Mouse (Mus musculus) layer of hippocampus, adult 2 months (tissue): Measurements from ENCODE around the gene Tmc6. TPM values are rescaled to one million over a fixed set of nuclear protein-coding genes. Genes with fewer than 3 reads are reported as not detected.

Source experiments
- DNase-seq, 2 experiments: peaks; one replicate each; pipeline ENCODE4 v3.0.0; 2022; ENCODE audit warnings: low spot score in 2 of 2
- H3K27ac ChIP-seq: fragments of 200-600 bp; 2 replicates; pipeline ENCODE4 v1.8.1; 2022
- H3K4me3 ChIP-seq: fragments of 200-600 bp; 2 replicates; pipeline ENCODE4 v1.8.1; 2022; ENCODE audit warnings: mild to moderate bottlenecking
- CTCF ChIP-seq: fragments of 200-600 bp; conservative IDR thresholded peaks from 2 replicates; pipeline ENCODE4 v1.8.1; 2022; ENCODE audit warnings: antibody characterized with exemption, mild to moderate bottlenecking, moderate library complexity
- total RNA-seq, 2 experiments: library from RNA; stranded (reverse); gene quantifications; 2 replicates each; pipeline ENCODE4 v1.2.3; 2021

The Tmc6 gene
- total RNA-seq, 2 experiments from 2014 or later, result 6.6 to 8.4 TPM

GRCm38 (mm10) chr11:117749414-117749813 is 32.6 kb downstream of the Tmc6 start:
- H3K4me3 ChIP-seq, result no peak overlapping the region
- DNase-seq, result peak; percentile 82 to 89
- peak overlapping the region; percentile 92 for H3K27ac ChIP-seq
- no peak for TF ChIP-seq CTCF

- Histone ChIP-seq H3K4me3 (no peak overlapping the region), H3K27ac (peak overlapping the region; percentile 92)
- no peak for TF ChIP-seq CTCF
- DNase-seq, result no peak
Observed at GRCm38 (mm10) chr11:117748628-117749027, 33.4 kb downstream of the Tmc6 start.

- no peak for TF ChIP-seq CTCF
- H3K27ac ChIP-seq, result peak overlapping the region; percentile 77; the same call in 1 of the 2 replicates
- no peak for DNase-seq
- no peak overlapping the region for H3K4me3 ChIP-seq
Observed at GRCm38 (mm10) chr11:117743454-117744030, 38.5 kb downstream of the Tmc6 start.

- no peak for DNase-seq
- TF ChIP-seq CTCF, result no peak
- Histone ChIP-seq H3K4me3 (no peak overlapping the region), H3K27ac (peak overlapping the region; percentile 77)
Observed at GRCm38 (mm10) chr11:117742715-117743114, 39.3 kb downstream of the Tmc6 start.

GRCm38 (mm10) chr11:117742243-117742642 is 39.8 kb downstream of the Tmc6 start:
- TF ChIP-seq CTCF, result no peak; the same call in 1 of the 2 replicates
- Histone ChIP-seq H3K27ac (peak overlapping the region; percentile 77), H3K4me3 (no peak overlapping the region)
- DNase-seq, result no peak

- DNase-seq, result no peak
- TF ChIP-seq CTCF, result no peak
- H3K4me3 ChIP-seq, result no peak overlapping the region
- H3K27ac ChIP-seq, result peak overlapping the region; percentile 77; the same call in 1 of the 2 replicates
Observed at GRCm38 (mm10) chr11:117741128-117741527, 40.9 kb downstream of the Tmc6 start.

GRCm38 (mm10) chr11:117738123-117738522 is 43.9 kb downstream of the Tmc6 start:
- DNase-seq, result no peak
- H3K4me3 ChIP-seq, result no peak overlapping the region
- TF ChIP-seq CTCF, result no peak
- 0 out of 2 replicates have a peak overlapping the region, but pooled peaks have one; percentile 1 for H3K27ac ChIP-seq

GRCm38 (mm10) chr11:117736037-117736689 is 45.8 kb downstream of the Tmc6 start:
- DNase-seq, result no peak
- TF ChIP-seq CTCF, result no peak
- no peak overlapping the region for H3K4me3 ChIP-seq
- peak overlapping the region; percentile 77; the same call in 1 of the 2 replicates for H3K27ac ChIP-seq

GRCm38 (mm10) chr11:117731470-117731869 is 50.5 kb downstream of the Tmc6 start:
- no peak for TF ChIP-seq CTCF
- H3K27ac ChIP-seq, result peak overlapping the region; percentile 76; the same call in 1 of the 2 replicates
- no peak for DNase-seq

GRCm38 (mm10) chr11:117730490-117730838 is 51.5 kb downstream of the Tmc6 start:
- H3K4me3 ChIP-seq, result no peak overlapping the region
- DNase-seq, result no peak
- TF ChIP-seq CTCF, result no peak
- H3K27ac ChIP-seq, result peak overlapping the region; percentile 76

More at GRCm38 (mm10) chr11:117731470-117731869, 50.5 kb downstream of the Tmc6 start:
- no peak overlapping the region for H3K4me3 ChIP-seq

GRCm38 (mm10) chr11:117729798-117730489 is 52.1 kb downstream of the Tmc6 start:
- peak overlapping the region; percentile 76 for H3K27ac ChIP-seq
- no peak overlapping the region for H3K4me3 ChIP-seq
- DNase-seq, result no peak
- no peak for TF ChIP-seq CTCF

- Histone ChIP-seq H3K27ac (peak overlapping the region; percentile 76), H3K4me3 (no peak overlapping the region)
- no peak for DNase-seq
- no peak for TF ChIP-seq CTCF
Observed at GRCm38 (mm10) chr11:117729341-117729740, 52.7 kb downstream of the Tmc6 start.

GRCm38 (mm10) chr11:117728841-117729240 is 53.2 kb downstream of the Tmc6 start:
- TF ChIP-seq CTCF, result no peak
- no peak for DNase-seq
- no peak overlapping the region for H3K4me3 ChIP-seq
- peak overlapping the region; percentile 76 for H3K27ac ChIP-seq
